Mouse (Mus musculus) bone marrow macrophage, adult 2 months (primary cell): ENCODE results near the gene Ceacam16. TPM values are rescaled to one million over a fixed set of nuclear protein-coding genes. Genes with fewer than 3 reads are reported as not detected.

Experiments used
- H3K27ac ChIP-seq: 2 replicates; pipeline ENCODE4 v1.5.1; 2012; ENCODE audit warnings: low read depth, low read length; ENCODE audit not compliant: insufficient read depth
- H3K4me1 ChIP-seq: 2 replicates; pipeline ENCODE4 v1.6.1; 2012; ENCODE audit warnings: low read length; ENCODE audit not compliant: control insufficient read depth, insufficient read depth
- H3K4me3 ChIP-seq: 2 replicates; pipeline ENCODE4 v1.5.1; 2012; ENCODE audit warnings: mild to moderate bottlenecking, low read length, moderate library complexity; ENCODE audit not compliant: insufficient read depth
- CTCF ChIP-seq: IDR thresholded peaks from 2 replicates; pipeline ENCODE4 v1.5.1; 2012; ENCODE audit warnings: low read depth, mild to moderate bottlenecking, low read length, moderate library complexity
- POLR2A ChIP-seq: IDR thresholded peaks from 2 replicates; pipeline ENCODE4 v1.6.1; 2012; ENCODE audit warnings: mild to moderate bottlenecking, low read depth, low read length, borderline replicate concordance
- polyA plus RNA-seq: library from polyadenylated mRNA; stranded (reverse); fragments of >200 nt; gene quantifications from 2 replicates; pipeline ENCODE4 v1.2.4, GENCODE M21; 2012; ENCODE audit not compliant: missing spikeins, insufficient read depth, insufficient read length

Ceacam16 gene
- 1.6 and 3.5 TPM in 2 replicates for polyA plus RNA-seq

GRCm38 (mm10) chr7:19861199-19861598 lies at the start of gene Ceacam16:
Ceacam16 (minus strand) TSS chr7:19861299.
- TF ChIP-seq CTCF = no peak
- no peak for TF ChIP-seq POLR2A
- Histone ChIP-seq H3K4me3 (no peak within 1 kb of the TSS), H3K4me1 (peaks cover under 1% of the 10 kb centered on the region; the same call in 1 of the 2 replicates), H3K27ac (no peak within 1 kb of the TSS)

GRCm38 (mm10) chr7:19910421-19911291 lies 49.6 kb upstream of the Ceacam16 start:
- Histone ChIP-seq H3K4me1 (peaks cover 2% of the 10 kb centered on the region; the same call in 1 of the 2 replicates), H3K27ac (no peak overlapping the region), H3K4me3 (no peak overlapping the region)
- TF ChIP-seq POLR2A (no peak), CTCF (peak; percentile 67)

- Histone ChIP-seq H3K4me3 (no peak overlapping the region), H3K4me1 (peaks cover 14% of the 10 kb centered on the region), H3K27ac (no peak overlapping the region)
- TF ChIP-seq CTCF = peak; percentile 83
- no peak for TF ChIP-seq POLR2A
Observed at GRCm38 (mm10) chr7:19889881-19890280, 28.8 kb upstream of the Ceacam16 start.

- TF ChIP-seq CTCF (no peak), POLR2A (no peak)
- Histone ChIP-seq H3K4me3 (no peak within 1 kb of the TSS), H3K27ac (no peak within 1 kb of the TSS), H3K4me1 (peaks cover 14% of the 10 kb centered on the region)
Observed at GRCm38 (mm10) chr7:19887849-19888248, 26.8 kb upstream of the Ceacam16 start, which contains the start of gene Ceacam19. Ceacam19 (minus strand) TSS chr7:19887965.

- H3K4me3 ChIP-seq = no peak overlapping the region
- no peak overlapping the region for H3K27ac ChIP-seq
- peaks cover 22% of the 10 kb centered on the region for H3K4me1 ChIP-seq
- TF ChIP-seq CTCF = peak; percentile 28; the same call in 1 of the 2 replicates
- TF ChIP-seq POLR2A = no peak
Observed at GRCm38 (mm10) chr7:19880754-19881153, 19.7 kb upstream of the Ceacam16 start.

- Histone ChIP-seq H3K4me3 (peak overlapping the region; percentile 28; the same call in 1 of the 2 replicates), H3K4me1 (peaks cover 28% of the 10 kb centered on the region), H3K27ac (peak overlapping the region; percentile 98)
- TF ChIP-seq POLR2A = no peak; the same call in 1 of the 2 replicates
- no peak for TF ChIP-seq CTCF
Observed at GRCm38 (mm10) chr7:19876781-19877425, 15.8 kb upstream of the Ceacam16 start.

- H3K4me1 ChIP-seq = peaks cover 33% of the 10 kb centered on the region
- peak overlapping the region; percentile 98 for H3K27ac ChIP-seq
- no peak for TF ChIP-seq POLR2A
- peak; percentile 25; the same call in 1 of the 2 replicates for TF ChIP-seq CTCF
- peak overlapping the region; percentile 4; the same call in 1 of the 2 replicates for H3K4me3 ChIP-seq
Observed at GRCm38 (mm10) chr7:19875948-19876682, 15.0 kb upstream of the Ceacam16 start.

- H3K27ac ChIP-seq = peak overlapping the region; percentile 85; the same call in 1 of the 2 replicates
Observed at GRCm38 (mm10) chr7:19871943-19872601, 11.0 kb upstream of the Ceacam16 start.

GRCm38 (mm10) chr7:19871137-19871621 lies 10.1 kb upstream of the Ceacam16 start:
- H3K27ac ChIP-seq = peak overlapping the region; percentile 85
- H3K4me1 ChIP-seq = peaks cover 32% of the 10 kb centered on the region
- TF ChIP-seq POLR2A (no peak), CTCF (no peak)
- H3K4me3 ChIP-seq = peak overlapping the region; percentile 36

More at GRCm38 (mm10) chr7:19871943-19872601, 11.0 kb upstream of the Ceacam16 start:
- Histone ChIP-seq H3K4me1 (peaks cover 35% of the 10 kb centered on the region), H3K4me3 (no peak overlapping the region)
- TF ChIP-seq CTCF (peak; percentile 97), POLR2A (no peak)
